ENCODE assay signal across 18 mouse cellular contexts in the genomic region with DNA sequence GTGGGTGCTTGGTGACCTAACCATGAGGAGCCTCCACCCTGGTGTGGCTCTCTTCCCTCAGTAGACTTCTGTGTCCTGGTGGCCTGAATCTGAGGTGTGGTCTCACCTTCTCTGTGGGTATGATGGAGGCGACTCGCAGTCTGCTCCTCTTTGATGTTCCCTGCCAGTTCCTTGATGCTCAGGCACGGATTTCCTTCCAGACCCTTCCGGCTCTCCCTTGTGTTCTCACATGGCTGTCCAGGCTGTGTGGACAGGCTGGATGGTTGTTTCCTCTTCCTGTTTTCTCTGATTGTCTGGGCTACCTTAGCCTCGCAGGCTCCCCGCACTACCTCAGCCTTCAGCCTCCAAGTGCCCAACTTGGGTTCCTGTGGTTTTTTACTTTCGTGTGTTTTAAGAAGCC. TPM values are rescaled to one million over a fixed set of nuclear protein-coding genes. Genes with fewer than 3 reads are reported as not detected.
A peak's percentile ranks its signal among the peaks of the same experiment; 100 is the strongest.
DNase-seq lines count a peak whose midpoint lies in the region; ATAC-seq and TF ChIP-seq lines count a peak whose summit lies in the region.
"Had no signal": no experiment of that assay in that cellular context is flagged by ENCODE, and none has a peak within 500 bp of the region (broad histone marks: within the 10 kb centered on the region; RNA-seq: fewer than 3 reads in every experiment).

No protein-coding gene starts in this region.

- H3K4me3 ChIP-seq in kidney, embryonic 15.5 days (replicated peaks) = no peak overlapping the region
- no peak overlapping the region for H3K4me3 ChIP-seq in layer of hippocampus, adult 2 months
- H3K4me3 ChIP-seq in midbrain, embryonic 13.5 days (replicated peaks) = no peak overlapping the region
- no peak overlapping the region for H3K4me3 ChIP-seq in midbrain, embryonic 10.5 days
- H3K4me3 ChIP-seq in heart, embryonic 12.5 days = no peak overlapping the region
- H3K4me3 ChIP-seq: embryonic facial prominence, embryonic 12.5 days; forebrain, embryonic 15.5 days; heart, adult 2 months; hindbrain, embryonic 10.5 days had no signal

- no peak overlapping the region for H3K9ac ChIP-seq in kidney, embryonic 15.5 days
- no peak overlapping the region for H3K9ac ChIP-seq in midbrain, embryonic 13.5 days (replicated peaks)
- H3K9ac ChIP-seq in heart, embryonic 12.5 days = no peak overlapping the region
- H3K9ac ChIP-seq: embryonic facial prominence, embryonic 12.5 days; forebrain, embryonic 15.5 days had no signal

- no peaks in the 10 kb centered on the region for H3K27me3 ChIP-seq in kidney, embryonic 15.5 days
- no peaks in the 10 kb centered on the region for H3K27me3 ChIP-seq in midbrain, embryonic 13.5 days
- no peaks in the 10 kb centered on the region for H3K27me3 ChIP-seq in midbrain, embryonic 10.5 days (ENCODE audit: low read depth, poor library complexity, severe bottlenecking)
- H3K27me3 ChIP-seq in heart, embryonic 12.5 days (replicated peaks) = no peaks in the 10 kb centered on the region
- H3K27me3 ChIP-seq: embryonic facial prominence, embryonic 12.5 days; forebrain, embryonic 15.5 days had no signal

- H3K4me2 ChIP-seq in kidney, embryonic 15.5 days = no peak overlapping the region
- H3K4me2 ChIP-seq in midbrain, embryonic 13.5 days (replicated peaks) = no peak overlapping the region
- no peak overlapping the region for H3K4me2 ChIP-seq in heart, embryonic 12.5 days
- H3K4me2 ChIP-seq: embryonic facial prominence, embryonic 12.5 days; forebrain, embryonic 15.5 days; heart, embryonic 11.5 days had no signal

- peaks cover 34% of the 10 kb centered on the region for H3K4me1 ChIP-seq in kidney, embryonic 15.5 days
- H3K4me1 ChIP-seq in midbrain, embryonic 13.5 days (replicated peaks) = no peaks in the 10 kb centered on the region
- peaks cover 10% of the 10 kb centered on the region; the same call in 1 of the 2 replicates for H3K4me1 ChIP-seq in midbrain, embryonic 10.5 days
- peaks cover 60% of the 10 kb centered on the region for H3K4me1 ChIP-seq in heart, embryonic 12.5 days (replicated peaks)
- H3K4me1 ChIP-seq: forebrain, embryonic 15.5 days had no signal

- DNase-seq in kidney, postnatal 10 days = peak; percentile 45
- DNase-seq in layer of hippocampus, adult 2 months (ENCODE audit: low spot score in 2 of 2) = no peak
- no peak for DNase-seq in layer of hippocampus, adult 11-12 months (ENCODE audit: low spot score)
- DNase-seq in midbrain, embryonic 10.5 days (ENCODE audit: low spot score) = no peak
- DNase-seq in lung, postnatal 25 days (ENCODE audit: low spot score) = peak; percentile 63
- DNase-seq: adrenal gland, postnatal 10 days; cerebellum, adult 11 months; cerebellum, adult 8-10 months; cerebellum, postnatal 14 days; gastrocnemius, postnatal 14 days; heart, adult 2 months had no signal

- 79% methylated on average over 7 of the region's 7 CpGs for WGBS in kidney, embryonic 15.5 days
- WGBS in midbrain, embryonic 13.5 days = 89% methylated on average over 7 of the region's 7 CpGs
- 84% methylated on average over 7 of the region's 7 CpGs for WGBS in midbrain, embryonic 10.5 days
- 60% methylated on average over 7 of the region's 7 CpGs for whole genome bisulfite sequencing in heart, embryonic 12.5 days

- H3K36me3 ChIP-seq in kidney, embryonic 15.5 days = peaks cover 28% of the 10 kb centered on the region
- H3K36me3 ChIP-seq in midbrain, embryonic 13.5 days = 0 out of 2 replicates have a peak, but pooled peaks cover 2% of the 10 kb centered on the region
- H3K36me3 ChIP-seq in midbrain, embryonic 10.5 days = peaks cover 7% of the 10 kb centered on the region; the same call in 1 of the 2 replicates
- H3K36me3 ChIP-seq in heart, embryonic 12.5 days = peaks cover 16% of the 10 kb centered on the region
- H3K36me3 ChIP-seq: embryonic facial prominence, embryonic 12.5 days; forebrain, embryonic 15.5 days had no signal

- no peak for ATAC-seq in kidney, embryonic 15.5 days (replicated peaks; ENCODE audit: low FRiP score)
- no peak for ATAC-seq in midbrain, embryonic 13.5 days
- ATAC-seq in heart, embryonic 12.5 days (ENCODE audit: insufficient number of reproducible peaks, low FRiP score) = no peak
- ATAC-seq: forebrain, embryonic 15.5 days had no signal

- TF ChIP-seq CTCF in layer of hippocampus, adult 2 months (conservative IDR thresholded peaks at IDR 0.05) = no peak

- no peak overlapping the region for H3K27ac ChIP-seq in kidney, embryonic 15.5 days
- peak overlapping the region; percentile 68 for H3K27ac ChIP-seq in layer of hippocampus, adult 2 months
- H3K27ac ChIP-seq in midbrain, embryonic 13.5 days = 0 out of 2 replicates have a peak overlapping the region, but pooled peaks have one; percentile 20
- H3K27ac ChIP-seq in midbrain, embryonic 10.5 days (replicated peaks) = no peak overlapping the region
- H3K27ac ChIP-seq in heart, embryonic 12.5 days (ENCODE audit: poor library complexity, severe bottlenecking) = no peak overlapping the region
- H3K27ac ChIP-seq: embryonic facial prominence, embryonic 12.5 days; forebrain, embryonic 15.5 days; heart, adult 2 months; hindbrain, embryonic 10.5 days had no signal

- no peaks in the 10 kb centered on the region for H3K9me3 ChIP-seq in kidney, embryonic 15.5 days (replicated peaks)
- H3K9me3 ChIP-seq in midbrain, embryonic 13.5 days = no peaks in the 10 kb centered on the region
- no peaks in the 10 kb centered on the region for H3K9me3 ChIP-seq in midbrain, embryonic 10.5 days (replicated peaks)
- no peaks in the 10 kb centered on the region for H3K9me3 ChIP-seq in heart, embryonic 12.5 days (replicated peaks)
- H3K9me3 ChIP-seq: embryonic facial prominence, embryonic 12.5 days; forebrain, embryonic 15.5 days; hindbrain, embryonic 10.5 days had no signal

RNA-seq across cellular contexts. Expression of a gene that starts 16.3 kb away (rescaled TPM):
- 20.8 and 22.3 TPM in 2 replicates for polyA plus RNA-seq in kidney, embryonic 15.5 days (2015; fragmentation: Nextera tagmentation; extraction: Ambion mirVana)
- total RNA-seq in layer of hippocampus, adult 2 months (2021) = 100 to 1,000 TPM; 244 to 257 TPM
- 9.2 and 10.0 TPM in 2 replicates for polyA plus RNA-seq in midbrain, embryonic 13.5 days (2015; fragmentation: Nextera tagmentation; extraction: Ambion mirVana)
- 9.4 and 11.3 TPM in 2 replicates for polyA plus RNA-seq in midbrain, embryonic 10.5 days (2016; fragmentation: Nextera tagmentation; extraction: Ambion mirVana)
- polyA plus RNA-seq in heart, embryonic 12.5 days (2016; fragmentation: Nextera tagmentation; extraction: Ambion mirVana) = 15.6 and 16.4 TPM in 2 replicates

RNA-seq across cellular contexts. Expression of a gene that starts 45.6 kb away (rescaled TPM):
- polyA plus RNA-seq in kidney, embryonic 15.5 days (2015; fragmentation: Nextera tagmentation; extraction: Ambion mirVana) = 94.1 and 101 TPM in 2 replicates
- total RNA-seq in layer of hippocampus, adult 2 months (2021) = 10 to 100 TPM; 34.7 to 45.9 TPM
- 107 and 112 TPM in 2 replicates for polyA plus RNA-seq in midbrain, embryonic 13.5 days (2015; fragmentation: Nextera tagmentation; extraction: Ambion mirVana)
- 116 and 118 TPM in 2 replicates for polyA plus RNA-seq in midbrain, embryonic 10.5 days (2016; fragmentation: Nextera tagmentation; extraction: Ambion mirVana)
- 67.8 and 70.4 TPM in 2 replicates for polyA plus RNA-seq in heart, embryonic 12.5 days (2016; fragmentation: Nextera tagmentation; extraction: Ambion mirVana)

Comparison
In these comparisons a context has a peak if more than half of its experiments do, and no peak if none do; other contexts are left out.
1. H3K27ac ChIP-seq: peak in layer of hippocampus, adult 2 months (single experiment) and midbrain, embryonic 13.5 days (single experiment); none in kidney, embryonic 15.5 days (single experiment), midbrain, embryonic 10.5 days (single experiment) and heart, embryonic 12.5 days (single experiment).
2. DNase-seq: peak in kidney, postnatal 10 days (single experiment) and lung, postnatal 25 days (single experiment); none in layer of hippocampus, adult 2 months (0 of 2), layer of hippocampus, adult 11-12 months (single experiment) and midbrain, embryonic 10.5 days (single experiment).